Mouse (Mus musculus): ENCODE results near the gene Slc10a7. TPM values are rescaled to one million over a fixed set of nuclear protein-coding genes. Genes with fewer than 3 reads are reported as not detected.
"Not testable (repeated sequence)": the region's sequence is repeated elsewhere in the genome, so short reads cannot be mapped to it uniquely, and the experiment has no call there.

Gene Slc10a7
- polyA plus RNA-seq, 1 experiment, result 5.2 TPM

GRCm38 (mm10) chr8:78515132-78515531 lies 6.0 kb downstream of the Slc10a7 start:
- Histone ChIP-seq H3K27me3 (ENCODE audit: control insufficient read depth, insufficient read depth, low read length) (no peaks in the 10 kb centered on the region), H3K36me3 (ENCODE audit: control insufficient read depth, insufficient read depth, low read length) (peaks cover 3% of the 10 kb centered on the region), H3K4me1 (ENCODE audit: control insufficient read depth, insufficient read depth, insufficient read length, low read length) (no peaks in the 10 kb centered on the region; the same call in 1 of the 2 replicates), H3K4me3 (ENCODE audit: low read depth, low read length) (no peak overlapping the region), H3K27ac (ENCODE audit: insufficient read depth, low read depth, low read length) (no peak overlapping the region)
- TF ChIP-seq POLR2A (IDR thresholded peaks at IDR 0.05; ENCODE audit: low read depth, low read length), result no peak
- no peak for TF ChIP-seq CTCF (IDR thresholded peaks at IDR 0.05; ENCODE audit: extremely low read depth, insufficient read length, insufficient replicate concordance, low read depth, low read length)
- WGBS, result 94% methylated on average over 3 of the region's 3 CpGs

- no peak overlapping the region for H3K27ac ChIP-seq (ENCODE audit: insufficient read depth, low read depth, low read length)
These were observed 24.8 kb downstream of the Slc10a7 start for GRCm38 (mm10) chr8:78533981-78534380.

GRCm38 (mm10) chr8:78536716-78537115 lies 27.6 kb downstream of the Slc10a7 start:
- 66% methylated on average over 5 of the region's 5 CpGs for WGBS
- H3K4me3 ChIP-seq (ENCODE audit: low read depth, low read length), result no peak overlapping the region
- TF ChIP-seq POLR2A (IDR thresholded peaks at IDR 0.05; ENCODE audit: low read depth, low read length) (no peak), CTCF (IDR thresholded peaks at IDR 0.05; ENCODE audit: extremely low read depth, insufficient read length, insufficient replicate concordance, low read depth, low read length) (no peak)

More at GRCm38 (mm10) chr8:78533981-78534380, 24.8 kb downstream of the Slc10a7 start:
- no peak overlapping the region for H3K4me3 ChIP-seq (ENCODE audit: low read depth, low read length)
- no peaks in the 10 kb centered on the region for H3K27me3 ChIP-seq (ENCODE audit: control insufficient read depth, insufficient read depth, low read length)
- TF ChIP-seq POLR2A (IDR thresholded peaks at IDR 0.05; ENCODE audit: low read depth, low read length), result no peak
- TF ChIP-seq CTCF (IDR thresholded peaks at IDR 0.05; ENCODE audit: extremely low read depth, insufficient read length, insufficient replicate concordance, low read depth, low read length), result no peak
- H3K36me3 ChIP-seq (ENCODE audit: control insufficient read depth, insufficient read depth, low read length), result peaks cover 23% of the 10 kb centered on the region
- WGBS, result 87% methylated on average over 6 of the region's 6 CpGs
- H3K4me1 ChIP-seq (ENCODE audit: control insufficient read depth, insufficient read depth, insufficient read length, low read length), result no peaks in the 10 kb centered on the region

GRCm38 (mm10) chr8:78537795-78538194 lies 28.6 kb downstream of the Slc10a7 start:
- H3K4me3 ChIP-seq (ENCODE audit: low read depth, low read length), result no peak overlapping the region
- H3K27ac ChIP-seq (ENCODE audit: insufficient read depth, low read depth, low read length), result no peak overlapping the region
- TF ChIP-seq CTCF (IDR thresholded peaks at IDR 0.05; ENCODE audit: extremely low read depth, insufficient read length, insufficient replicate concordance, low read depth, low read length) (no peak), POLR2A (IDR thresholded peaks at IDR 0.05; ENCODE audit: low read depth, low read length) (no peak)
- no peaks in the 10 kb centered on the region for H3K4me1 ChIP-seq (ENCODE audit: control insufficient read depth, insufficient read depth, insufficient read length, low read length)
- no peaks in the 10 kb centered on the region for H3K27me3 ChIP-seq (ENCODE audit: control insufficient read depth, insufficient read depth, low read length)
- peaks cover 13% of the 10 kb centered on the region for H3K36me3 ChIP-seq (ENCODE audit: control insufficient read depth, insufficient read depth, low read length)
- 97% methylated on average over 3 of the region's 3 CpGs for WGBS

More at GRCm38 (mm10) chr8:78536716-78537115, 27.6 kb downstream of the Slc10a7 start:
- no peak overlapping the region for H3K27ac ChIP-seq (ENCODE audit: insufficient read depth, low read depth, low read length)
- no peaks in the 10 kb centered on the region for H3K27me3 ChIP-seq (ENCODE audit: control insufficient read depth, insufficient read depth, low read length)
- peaks cover 16% of the 10 kb centered on the region for H3K36me3 ChIP-seq (ENCODE audit: control insufficient read depth, insufficient read depth, low read length)
- no peaks in the 10 kb centered on the region for H3K4me1 ChIP-seq (ENCODE audit: control insufficient read depth, insufficient read depth, insufficient read length, low read length)

- H3K4me1 ChIP-seq (ENCODE audit: control insufficient read depth, insufficient read depth, insufficient read length, low read length); H3K27me3 ChIP-seq (ENCODE audit: control insufficient read depth, insufficient read depth, low read length); H3K4me3 ChIP-seq (ENCODE audit: low read depth, low read length); H3K27ac ChIP-seq (ENCODE audit: insufficient read depth, low read depth, low read length); H3K36me3 ChIP-seq (ENCODE audit: control insufficient read depth, insufficient read depth, low read length): not testable (repeated sequence)
- WGBS, result 97% methylated on average over 4 of the region's 6 CpGs
These were observed 33.5 kb downstream of the Slc10a7 start for GRCm38 (mm10) chr8:78542670-78543069.

GRCm38 (mm10) chr8:78543621-78544020 lies 34.5 kb downstream of the Slc10a7 start:
- Histone ChIP-seq H3K4me3 (ENCODE audit: low read depth, low read length) (no peak overlapping the region), H3K27ac (ENCODE audit: insufficient read depth, low read depth, low read length) (no peak overlapping the region), H3K27me3 (ENCODE audit: control insufficient read depth, insufficient read depth, low read length) (no peaks in the 10 kb centered on the region), H3K36me3 (ENCODE audit: control insufficient read depth, insufficient read depth, low read length) (peaks cover 5% of the 10 kb centered on the region), H3K4me1 (ENCODE audit: control insufficient read depth, insufficient read depth, insufficient read length, low read length) (no peaks in the 10 kb centered on the region)
- WGBS, result 52% methylated on average over 1 of the region's 1 CpGs
- TF ChIP-seq CTCF (IDR thresholded peaks at IDR 0.05; ENCODE audit: extremely low read depth, insufficient read length, insufficient replicate concordance, low read depth, low read length), result no peak
- no peak for TF ChIP-seq POLR2A (IDR thresholded peaks at IDR 0.05; ENCODE audit: low read depth, low read length)

GRCm38 (mm10) chr8:78544545-78544944 lies 35.4 kb downstream of the Slc10a7 start:
- TF ChIP-seq POLR2A (IDR thresholded peaks at IDR 0.05; ENCODE audit: low read depth, low read length) (no peak), CTCF (IDR thresholded peaks at IDR 0.05; ENCODE audit: extremely low read depth, insufficient read length, insufficient replicate concordance, low read depth, low read length) (no peak)
- H3K4me3 ChIP-seq (ENCODE audit: low read depth, low read length), result no peak overlapping the region

GRCm38 (mm10) chr8:78545153-78545817 lies 36.1 kb downstream of the Slc10a7 start:
- H3K27me3 ChIP-seq (ENCODE audit: control insufficient read depth, insufficient read depth, low read length); H3K4me3 ChIP-seq (ENCODE audit: low read depth, low read length); H3K27ac ChIP-seq (ENCODE audit: insufficient read depth, low read depth, low read length); H3K36me3 ChIP-seq (ENCODE audit: control insufficient read depth, insufficient read depth, low read length); H3K4me1 ChIP-seq (ENCODE audit: control insufficient read depth, insufficient read depth, insufficient read length, low read length): not testable (repeated sequence)
- WGBS, result 29% methylated on average over 10 of the region's 14 CpGs

More at GRCm38 (mm10) chr8:78544545-78544944, 35.4 kb downstream of the Slc10a7 start:
- no peaks in the 10 kb centered on the region for H3K4me1 ChIP-seq (ENCODE audit: control insufficient read depth, insufficient read depth, insufficient read length, low read length)
- H3K27me3 ChIP-seq (ENCODE audit: control insufficient read depth, insufficient read depth, low read length), result no peaks in the 10 kb centered on the region
- 68% methylated on average over 2 of the region's 2 CpGs for WGBS
- H3K36me3 ChIP-seq (ENCODE audit: control insufficient read depth, insufficient read depth, low read length), result peaks cover 5% of the 10 kb centered on the region; the same call in 1 of the 2 replicates
- H3K27ac ChIP-seq (ENCODE audit: insufficient read depth, low read depth, low read length), result no peak overlapping the region
